Mouse (Mus musculus) kidney, adult 2 months (tissue): Measurements from ENCODE around the gene Brd4.

Experiments used
- CTCF ChIP-seq: fragments of 200-500 bp; conservative IDR thresholded peaks from 2 replicates; pipeline ENCODE4 v1.5.1; 2011; ENCODE audit warnings: low read depth, mild to moderate bottlenecking, control low read depth, low read length, moderate library complexity, mixed read lengths; ENCODE audit not compliant: insufficient read depth, insufficient read length
- POLR2A ChIP-seq: fragments of 200-500 bp; IDR thresholded peaks from one replicate; pipeline ENCODE4 v1.6.1; 2011; ENCODE audit warnings: low read depth, low read length, control low read depth

GRCm38 (mm10) chr17:32183017-32183416 lies 101.5 kb downstream of the Brd4 start:
- TF ChIP-seq CTCF = no peak
- TF ChIP-seq POLR2A = no peak
